Mouse (Mus musculus) myocyte (in vitro differentiated cells): ENCODE measurements around the gene Hid1. TPM values are rescaled to one million over a fixed set of nuclear protein-coding genes. Genes with fewer than 3 reads are reported as not detected.

Experiments
- H3K27me3 ChIP-seq: one replicate; pipeline ENCODE4 v1.6.1; 2011; ENCODE audit not compliant: control insufficient read depth, insufficient read depth, insufficient read length
- H3K36me3 ChIP-seq: one replicate; pipeline ENCODE4 v1.6.1; 2011; ENCODE audit not compliant: control insufficient read depth, insufficient read depth
- H3K4me2 ChIP-seq: one replicate; pipeline ENCODE4 v1.6.1; 2011; ENCODE audit warnings: low read depth, control low read depth
- H3K4me3 ChIP-seq: one replicate; pipeline ENCODE4 v1.5.1; 2011; ENCODE audit warnings: mild to moderate bottlenecking, control low read depth, moderate library complexity
- H3K79me2 ChIP-seq: one replicate; pipeline ENCODE4 v1.6.1; 2011; ENCODE audit not compliant: control insufficient read depth, insufficient read depth
- H3ac ChIP-seq: one replicate; pipeline ENCODE4 v1.6.1; 2011; ENCODE audit not compliant: control insufficient read depth, insufficient read length
- CEBPB ChIP-seq: IDR thresholded peaks from 2 replicates; pipeline ENCODE4 v1.6.1; 2011; ENCODE audit warnings: mild to moderate bottlenecking, moderate library complexity; ENCODE audit not compliant: poor library complexity, insufficient read depth, severe bottlenecking
- E2F4 ChIP-seq: IDR thresholded peaks from one replicate; pipeline ENCODE4 v1.6.1; 2011; ENCODE audit warnings: mild to moderate bottlenecking, control low read depth, moderate library complexity; ENCODE audit not compliant: insufficient read depth
- MAX ChIP-seq: IDR thresholded peaks from one replicate; pipeline ENCODE4 v1.6.1; 2011; ENCODE audit warnings: low read depth, mild to moderate bottlenecking, control low read depth
- MYOD1 ChIP-seq, 3 experiments: IDR thresholded peaks; one replicate each; pipeline ENCODE4 v1.6.1; 2011; ENCODE audit warnings: control low read depth in 2 of 3, low read depth in 2 of 3, mild to moderate bottlenecking in 2 of 3, moderate library complexity in 1 of 3; ENCODE audit not compliant: insufficient read length in 2 of 3, control insufficient read depth in 1 of 3
- MYOG ChIP-seq, 3 experiments: IDR thresholded peaks; one replicate each; pipeline ENCODE4 v1.6.1; 2011; ENCODE audit warnings: control low read depth in 2 of 3, low read depth in 2 of 3, mild to moderate bottlenecking in 2 of 3; ENCODE audit not compliant: insufficient read length in 2 of 3, control insufficient read depth in 1 of 3, insufficient read depth in 1 of 3
- POLR2A ChIP-seq: IDR thresholded peaks from one replicate; pipeline ENCODE4 v1.6.1; 2011; ENCODE audit warnings: low read depth, mild to moderate bottlenecking, control low read depth, moderate library complexity; ENCODE audit not compliant: insufficient read length
- POLR2AphosphoS2 ChIP-seq: IDR thresholded peaks from one replicate; pipeline ENCODE4 v1.6.1; 2011; ENCODE audit warnings: low read depth, control low read depth; ENCODE audit not compliant: insufficient read length
- REST ChIP-seq: IDR thresholded peaks from one replicate; pipeline ENCODE4 v1.6.1; 2011; ENCODE audit warnings: mild to moderate bottlenecking, control low read depth, moderate library complexity; ENCODE audit not compliant: insufficient read depth, insufficient read length
- SRF ChIP-seq: IDR thresholded peaks from one replicate; pipeline ENCODE4 v1.6.1; 2011; ENCODE audit warnings: low read depth; ENCODE audit not compliant: control insufficient read depth, insufficient read length
- TCF12 ChIP-seq: IDR thresholded peaks from one replicate; pipeline ENCODE4 v1.6.1; 2011; ENCODE audit warnings: mild to moderate bottlenecking, control low read depth; ENCODE audit not compliant: poor library complexity, insufficient read depth, severe bottlenecking
- TCF3 ChIP-seq: IDR thresholded peaks from one replicate; pipeline ENCODE4 v1.6.1; 2011; ENCODE audit warnings: low read depth, control low read depth; ENCODE audit not compliant: insufficient read length
- USF1 ChIP-seq: IDR thresholded peaks from one replicate; pipeline ENCODE4 v1.6.1; 2011; ENCODE audit warnings: low read depth, mild to moderate bottlenecking, control low read depth, moderate library complexity
- polyA plus RNA-seq: library from polyadenylated mRNA; unstranded; fragments of >200 nt; fragmentation: generic; extraction: Trizol; gene quantifications from one replicate; pipeline ENCODE4 v1.2.1, GENCODE M21; 2012; ENCODE audit warnings: missing spikeins

Hid1 gene
- polyA plus RNA-seq, 1 experiment = 63.1 TPM

DNA sequence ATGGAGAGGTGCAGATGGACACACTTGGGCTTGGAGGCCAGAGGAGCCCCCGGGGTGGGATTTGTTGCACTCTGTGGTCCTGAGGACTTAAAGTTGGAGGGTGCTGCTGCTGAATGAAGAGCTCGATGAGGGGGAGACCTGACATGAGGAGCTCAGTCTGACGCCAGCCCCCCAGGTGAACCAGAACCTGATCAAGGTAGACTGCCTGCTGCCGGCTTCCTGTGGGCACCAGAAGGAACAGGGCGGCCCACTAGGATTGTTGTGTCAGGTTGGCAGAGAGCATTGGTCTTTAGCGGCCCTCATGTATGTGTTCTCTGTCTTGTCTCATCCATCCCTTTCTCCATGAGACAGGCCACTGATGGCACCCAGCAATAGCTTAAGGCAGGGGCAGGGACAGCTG, 38.2 kb upstream of the Hid1 start:
- TF ChIP-seq E2F4 = no peak
- no peak for TF ChIP-seq REST
- no peak for TF ChIP-seq POLR2AphosphoS2
- TF ChIP-seq TCF3 = no peak
- TF ChIP-seq TCF12 = no peak
- TF ChIP-seq POLR2A = no peak
- no peak for TF ChIP-seq CEBPB
- no peak for TF ChIP-seq MYOD1 (IDR thresholded peaks at IDR 0.05; ENCODE audit: control insufficient read depth in 1 of 3, insufficient read length in 2 of 3, low read depth in 2 of 3)
- TF ChIP-seq MAX = no peak
- no peak for TF ChIP-seq USF1
- TF ChIP-seq MYOG (IDR thresholded peaks at IDR 0.05; ENCODE audit: control insufficient read depth in 1 of 3, insufficient read depth in 1 of 3, insufficient read length in 2 of 3, low read depth in 2 of 3) = no peak
- H3K4me3 ChIP-seq = no peak overlapping the region
- H3K27me3 ChIP-seq = no peaks in the 10 kb centered on the region
- no peaks in the 10 kb centered on the region for H3K36me3 ChIP-seq
- H3K4me2 ChIP-seq = no peak overlapping the region
- H3ac ChIP-seq = no peak overlapping the region
- peaks cover 21% of the 10 kb centered on the region for H3K79me2 ChIP-seq

GRCm38 (mm10) chr11:115403338-115404124, 36.0 kb upstream of the Hid1 start, which contains the start of gene Mrpl58:
Mrpl58 (plus strand) TSS chr11:115403752.
- TF ChIP-seq POLR2AphosphoS2 (peak; percentile 84), POLR2A (peak; percentile 91), SRF (no peak), CEBPB (no peak), MYOG (IDR thresholded peaks at IDR 0.05; ENCODE audit: control insufficient read depth in 1 of 3, insufficient read depth in 1 of 3, insufficient read length in 2 of 3, low read depth in 2 of 3) (peak in 1 of 3 experiments; percentile 54)
- Histone ChIP-seq H3K4me3 (peak within 1 kb of the TSS; percentile 66), H3K27me3 (no peaks in the 10 kb centered on the region), H3K36me3 (no peaks in the 10 kb centered on the region), H3K4me2 (peak within 1 kb of the TSS; percentile 91), H3K79me2 (peaks cover 21% of the 10 kb centered on the region), H3ac (peak within 1 kb of the TSS; percentile 2)

DNA sequence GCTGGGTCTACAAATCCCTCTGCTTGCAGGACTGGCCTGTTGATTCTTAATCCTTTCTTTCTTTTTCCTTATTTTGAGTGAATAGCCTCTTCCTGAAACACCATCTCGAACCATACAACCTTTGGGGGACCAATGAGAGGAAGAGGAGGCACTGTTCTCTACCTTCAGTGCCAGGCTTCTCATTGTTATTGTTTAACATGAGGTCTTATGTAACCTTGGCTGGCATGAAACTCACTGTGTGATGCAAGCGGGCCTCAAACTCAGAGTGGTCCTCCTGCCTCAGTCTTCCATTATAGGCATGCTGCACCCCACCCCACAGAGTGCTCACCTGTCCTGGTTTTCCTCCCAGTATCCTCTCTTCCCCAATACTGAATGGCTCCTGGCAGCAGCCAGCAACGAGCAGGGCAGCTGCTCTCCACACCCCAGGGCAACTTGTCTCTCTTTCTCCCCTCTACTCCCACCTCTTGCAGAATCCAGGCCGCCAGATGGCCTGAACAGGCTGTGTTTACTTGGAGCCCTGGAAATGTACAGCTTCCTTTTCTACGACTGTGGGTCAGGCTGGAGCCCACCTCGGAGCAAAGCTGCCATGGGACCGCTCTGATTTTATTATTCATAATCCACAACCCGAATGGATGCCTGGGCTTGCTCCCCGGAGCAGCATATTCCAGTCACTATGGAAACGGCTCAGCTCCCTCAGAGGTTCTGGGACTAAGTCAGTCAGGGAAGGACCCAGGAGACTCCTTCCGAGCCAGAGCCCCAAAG, 33.3 kb upstream of the Hid1 start:
- H3K4me3 ChIP-seq = no peak overlapping the region

GRCm38 (mm10) chr11:115400126-115400525, 32.6 kb upstream of the Hid1 start:
- Histone ChIP-seq H3K4me2 (no peak overlapping the region), H3K79me2 (peaks cover 16% of the 10 kb centered on the region), H3K4me3 (no peak overlapping the region), H3K36me3 (peaks cover 7% of the 10 kb centered on the region), H3ac (no peak overlapping the region), H3K27me3 (no peaks in the 10 kb centered on the region)
- TF ChIP-seq MYOG (IDR thresholded peaks at IDR 0.05; ENCODE audit: control insufficient read depth in 1 of 3, insufficient read depth in 1 of 3, insufficient read length in 2 of 3, low read depth in 2 of 3) (no peak), E2F4 (no peak), POLR2AphosphoS2 (no peak), TCF12 (no peak), USF1 (no peak), TCF3 (no peak), MAX (no peak), REST (no peak), SRF (no peak), CEBPB (no peak), MYOD1 (IDR thresholded peaks at IDR 0.05; ENCODE audit: control insufficient read depth in 1 of 3, insufficient read length in 2 of 3, low read depth in 2 of 3) (no peak), POLR2A (no peak)

More for the DNA sequence above, 33.3 kb upstream of the Hid1 start:
- H3ac ChIP-seq = no peak overlapping the region
- H3K27me3 ChIP-seq = no peaks in the 10 kb centered on the region
- H3K36me3 ChIP-seq = peaks cover 7% of the 10 kb centered on the region
- no peak overlapping the region for H3K4me2 ChIP-seq
- peaks cover 21% of the 10 kb centered on the region for H3K79me2 ChIP-seq
- TF ChIP-seq MYOD1 (IDR thresholded peaks at IDR 0.05; ENCODE audit: control insufficient read depth in 1 of 3, insufficient read length in 2 of 3, low read depth in 2 of 3) (peak in 1 of 3 experiments; percentile 13), TCF12 (no peak)
